ENCODE assay signal across 10 mouse cellular contexts in the genomic region with DNA sequence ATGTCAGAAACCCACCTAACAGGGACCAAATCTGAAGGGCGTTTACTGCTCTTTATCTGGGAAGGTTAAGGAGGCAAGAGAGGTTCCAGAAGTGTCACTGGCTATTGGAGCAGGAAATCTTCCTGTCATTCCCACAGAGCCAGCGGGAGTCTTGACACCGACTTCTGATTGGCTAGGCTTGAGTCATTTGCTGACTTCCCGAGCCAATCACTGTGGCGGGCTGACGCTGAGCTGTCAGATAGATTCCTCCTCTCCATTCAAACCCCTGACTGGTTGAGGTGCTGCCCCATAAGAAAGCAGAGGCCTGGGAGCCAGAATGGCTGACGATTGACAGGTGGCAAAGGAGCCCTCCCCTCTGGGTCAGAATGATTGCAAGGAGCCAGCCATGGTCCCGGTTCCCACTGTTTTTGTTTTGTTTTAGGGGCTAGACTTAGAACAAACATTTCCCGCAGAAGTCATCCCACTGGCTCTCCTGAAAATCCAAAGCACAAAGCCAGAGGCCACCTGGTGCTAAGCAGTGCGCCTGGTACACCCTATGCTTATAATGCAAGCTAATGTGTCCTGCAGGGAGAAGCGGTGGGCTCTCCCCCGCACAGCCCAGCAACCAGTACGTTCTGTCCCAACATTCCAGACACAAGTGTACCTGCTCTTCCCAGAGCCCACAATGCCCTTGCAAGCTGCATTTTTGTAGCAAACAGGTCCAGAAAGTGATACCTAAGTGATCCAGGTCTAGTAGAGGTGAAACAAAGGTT. TPM values are rescaled to one million over a fixed set of nuclear protein-coding genes. Genes with fewer than 3 reads are reported as not detected.
DNase-seq lines count a peak whose midpoint lies in the region; ATAC-seq lines count a peak whose summit lies in the region.
"Had no signal": no experiment of that assay in that cellular context is flagged by ENCODE, and none has a peak within 500 bp of the region (broad histone marks: within the 10 kb centered on the region; RNA-seq: fewer than 3 reads in every experiment).

No protein-coding gene starts in this region.

- H3K4me2 ChIP-seq in heart, embryonic 14.5 days (ENCODE audit: low read length), result peak overlapping the region; percentile 48
- peak overlapping the region; percentile 29 for H3K4me2 ChIP-seq in midbrain, embryonic 15.5 days

- 0 out of 2 replicates have a peak overlapping the region, but pooled peaks have one; percentile 5 for H3K4me3 ChIP-seq in heart, embryonic 10.5 days
- peak overlapping the region in 1 of 2 experiments; percentile 5; a peak in 1 of 4 replicates for H3K4me3 ChIP-seq in heart, embryonic 14.5 days (ENCODE audit: control insufficient read depth in 1 of 2, insufficient read depth in 1 of 2, low read depth in 1 of 2, low read length in 2 of 2)
- peak overlapping the region; percentile 3; the same call in 1 of the 2 replicates for H3K4me3 ChIP-seq in midbrain, embryonic 15.5 days

- no peaks in the 10 kb centered on the region for H3K27me3 ChIP-seq in heart, embryonic 10.5 days (ENCODE audit: insufficient read depth, poor library complexity, severe bottlenecking)
- no peaks in the 10 kb centered on the region for H3K27me3 ChIP-seq in heart, embryonic 14.5 days (ENCODE audit: control insufficient read depth, insufficient read depth, low read length)
- H3K27me3 ChIP-seq in midbrain, embryonic 15.5 days (replicated peaks), result no peaks in the 10 kb centered on the region
- H3K27me3 ChIP-seq: CH12.LX had no signal

- H3K9me3 ChIP-seq in heart, embryonic 10.5 days, result no peaks in the 10 kb centered on the region
- H3K9me3 ChIP-seq in heart, embryonic 14.5 days (ENCODE audit: control insufficient read depth, low read length), result no peaks in the 10 kb centered on the region
- no peaks in the 10 kb centered on the region for H3K9me3 ChIP-seq in midbrain, embryonic 15.5 days

- H3K9ac ChIP-seq in heart, embryonic 14.5 days (ENCODE audit: low read length), result peak overlapping the region; percentile 27; the same call in 1 of the 2 replicates
- H3K9ac ChIP-seq in midbrain, embryonic 15.5 days, result no peak overlapping the region

- no peak overlapping the region; the same call in 1 of the 2 replicates for H3K27ac ChIP-seq in heart, embryonic 10.5 days
- no peak overlapping the region for H3K27ac ChIP-seq in heart, embryonic 14.5 days (replicated peaks in 1 of 2; ENCODE audit: control insufficient read depth in 1 of 2, insufficient read depth in 1 of 2, low read depth in 2 of 2, low read length in 2 of 2)
- H3K27ac ChIP-seq in midbrain, embryonic 15.5 days, result peak overlapping the region; percentile 70
- H3K27ac ChIP-seq: macrophage had no signal

- H3K36me3 ChIP-seq in heart, embryonic 10.5 days, result 0 out of 2 replicates have a peak, but pooled peaks cover 4% of the 10 kb centered on the region
- H3K36me3 ChIP-seq in heart, embryonic 14.5 days (ENCODE audit: control insufficient read depth, insufficient read depth, low read length), result no peaks in the 10 kb centered on the region
- H3K36me3 ChIP-seq in midbrain, embryonic 15.5 days (replicated peaks), result no peaks in the 10 kb centered on the region

- no peak for DNase-seq in heart, embryonic 10.5 days (ENCODE audit: low spot score)
- DNase-seq in heart, adult 18-20 months, result no peak
- DNase-seq in cerebellum, adult 18-20 months, result peak; percentile 45 to 65
- peak; percentile 61 for DNase-seq in kidney, postnatal 14 days
- DNase-seq in frontal cortex, postnatal 14 days (ENCODE audit: low spot score in 2 of 2), result no peak
- DNase-seq in spleen, postnatal 14 days (ENCODE audit: low spot score in 2 of 2), result no peak

- peaks cover 18% of the 10 kb centered on the region for H3K4me1 ChIP-seq in heart, embryonic 10.5 days
- peaks cover 10 to 13% of the 10 kb centered on the region in 2 experiments; a peak in 3 of 4 replicates for H3K4me1 ChIP-seq in heart, embryonic 14.5 days (ENCODE audit: control insufficient read depth in 2 of 2, insufficient read depth in 2 of 2, low read length in 2 of 2)
- peaks cover 21% of the 10 kb centered on the region for H3K4me1 ChIP-seq in midbrain, embryonic 15.5 days

- WGBS in heart, embryonic 10.5 days, result 39% methylated on average over 13 of the region's 13 CpGs
- 30% methylated on average over 13 of the region's 13 CpGs for WGBS in heart, embryonic 14.5 days
- 25% methylated on average over 13 of the region's 13 CpGs for WGBS in midbrain, embryonic 15.5 days

- ATAC-seq in heart, embryonic 14.5 days (ENCODE audit: insufficient number of reproducible peaks, insufficient read depth, low FRiP score, low read depth), result no peak
- peak; percentile 65; the same call in 1 of the 2 replicates for ATAC-seq in midbrain, embryonic 15.5 days (replicated peaks)

RNA-seq across cellular contexts. Expression of gene Rhof, which starts 22.9 kb away (rescaled TPM):
- 1.5 and 1.7 TPM in 2 replicates for polyA plus RNA-seq in heart, embryonic 10.5 days (2016; fragmentation: Nextera tagmentation; extraction: Ambion mirVana)
- total RNA-seq in heart, adult 18-20 months (2021), result 1 to 10 TPM in 1 of 2 experiments, under 1 TPM in 1; 0.55 to 2.6 TPM
- polyA plus RNA-seq in heart, embryonic 14.5 days (2014; fragmentation: Nextera tagmentation; extraction: Ambion mirVana), result 0.99 and 2.0 TPM in 2 replicates
- 12.2 and 13.4 TPM in 2 replicates for polyA plus RNA-seq in midbrain, embryonic 15.5 days (2015; fragmentation: Nextera tagmentation; extraction: Ambion mirVana)

RNA-seq across cellular contexts. Expression of gene Setd1b, which starts 32.4 kb away (rescaled TPM):
- 5.4 and 9.8 TPM in 2 replicates for polyA plus RNA-seq in heart, embryonic 10.5 days (2016; fragmentation: Nextera tagmentation; extraction: Ambion mirVana)
- 10 to 100 TPM; 11.4 to 15.5 TPM for total RNA-seq in heart, adult 18-20 months (2021)
- polyA plus RNA-seq in heart, embryonic 14.5 days (2014; fragmentation: Nextera tagmentation; extraction: Ambion mirVana), result 7.9 and 9.3 TPM in 2 replicates
- polyA plus RNA-seq in midbrain, embryonic 15.5 days (2015; fragmentation: Nextera tagmentation; extraction: Ambion mirVana), result 12.2 TPM in 2 replicates

RNA-seq across cellular contexts. Expression of gene Tmem120b, which starts 41.4 kb away (rescaled TPM):
- polyA plus RNA-seq in heart, embryonic 10.5 days (2016; fragmentation: Nextera tagmentation; extraction: Ambion mirVana), result 13.6 and 14.3 TPM in 2 replicates
- 10 to 100 TPM; 10.1 to 10.3 TPM for total RNA-seq in heart, adult 18-20 months (2021)
- 10.8 and 11.3 TPM in 2 replicates for polyA plus RNA-seq in heart, embryonic 14.5 days (2014; fragmentation: Nextera tagmentation; extraction: Ambion mirVana)
- polyA plus RNA-seq in midbrain, embryonic 15.5 days (2015; fragmentation: Nextera tagmentation; extraction: Ambion mirVana), result 17.1 and 23.3 TPM in 2 replicates

RNA-seq across cellular contexts. Expression of gene Psmd9, which starts 59.6 kb away (rescaled TPM):
- polyA plus RNA-seq in heart, embryonic 10.5 days (2016; fragmentation: Nextera tagmentation; extraction: Ambion mirVana), result 73.2 and 85.3 TPM in 2 replicates
- total RNA-seq in heart, adult 18-20 months (2021), result 10 to 100 TPM; 12.9 to 17.0 TPM
- polyA plus RNA-seq in heart, embryonic 14.5 days (2014; fragmentation: Nextera tagmentation; extraction: Ambion mirVana), result 53.0 and 64.3 TPM in 2 replicates
- polyA plus RNA-seq in midbrain, embryonic 15.5 days (2015; fragmentation: Nextera tagmentation; extraction: Ambion mirVana), result 71.5 and 73.4 TPM in 2 replicates

Comparison
In these comparisons a context has a peak if more than half of its experiments do, and no peak if none do; other contexts are left out.
1. DNase-seq: peak in cerebellum, adult 18-20 months (2 of 2) and kidney, postnatal 14 days (single experiment); none in heart, embryonic 10.5 days (single experiment), heart, adult 18-20 months (0 of 2), frontal cortex, postnatal 14 days (0 of 2) and spleen, postnatal 14 days (0 of 2).